Mouse (Mus musculus): Measurements from ENCODE around the gene Pla2g4e. TPM values are rescaled to one million over a fixed set of nuclear protein-coding genes. Genes with fewer than 3 reads are reported as not detected.

The Pla2g4e gene
- polyA plus RNA-seq, 1 experiment from 2014 or later: 0.19 TPM

- no peak for ATAC-seq (ENCODE audit: low FRiP score, low read depth)
- H3K9me3 ChIP-seq: no peaks in the 10 kb centered on the region
- H3K27ac ChIP-seq (replicated peaks): no peak overlapping the region
- H3K27me3 ChIP-seq: no peaks in the 10 kb centered on the region
- H3K4me2 ChIP-seq (replicated peaks): no peak overlapping the region
- H3K36me3 ChIP-seq: no peaks in the 10 kb centered on the region
- WGBS: 79% methylated on average over 1 of the region's 1 CpGs
- no peak overlapping the region for H3K4me3 ChIP-seq
- no peaks in the 10 kb centered on the region for H3K4me1 ChIP-seq
- no peak overlapping the region for H3K9ac ChIP-seq (replicated peaks)
These were observed 116.5 kb downstream of the Pla2g4e start for GRCm38 (mm10) chr2:120128611-120129051.

GRCm38 (mm10) chr2:120128011-120128410 lies 117.1 kb downstream of the Pla2g4e start:
- H3K9me3 ChIP-seq: no peaks in the 10 kb centered on the region
- H3K36me3 ChIP-seq: no peaks in the 10 kb centered on the region
- H3K4me2 ChIP-seq (replicated peaks): no peak overlapping the region
- no peak overlapping the region for H3K27ac ChIP-seq (replicated peaks)
- H3K4me3 ChIP-seq: no peak overlapping the region
- no peaks in the 10 kb centered on the region for H3K4me1 ChIP-seq
- H3K9ac ChIP-seq (replicated peaks): no peak overlapping the region
- H3K27me3 ChIP-seq: no peaks in the 10 kb centered on the region
- no peak for ATAC-seq (ENCODE audit: low FRiP score, low read depth)

- no peaks in the 10 kb centered on the region for H3K9me3 ChIP-seq
- no peak for ATAC-seq (ENCODE audit: low FRiP score, low read depth)
- no peaks in the 10 kb centered on the region for H3K4me1 ChIP-seq
- H3K4me2 ChIP-seq (replicated peaks): no peak overlapping the region
- H3K4me3 ChIP-seq: no peak overlapping the region
- H3K36me3 ChIP-seq: no peaks in the 10 kb centered on the region
- WGBS: 74% methylated on average over 1 of the region's 1 CpGs
- no peak overlapping the region for H3K9ac ChIP-seq (replicated peaks)
- H3K27me3 ChIP-seq: no peaks in the 10 kb centered on the region
- H3K27ac ChIP-seq (replicated peaks): no peak overlapping the region
These were observed 118.2 kb downstream of the Pla2g4e start for GRCm38 (mm10) chr2:120126901-120127300.

GRCm38 (mm10) chr2:120126408-120126807 lies 118.7 kb downstream of the Pla2g4e start:
- no peak overlapping the region for H3K4me2 ChIP-seq (replicated peaks)
- H3K9ac ChIP-seq (replicated peaks): no peak overlapping the region
- H3K9me3 ChIP-seq: no peaks in the 10 kb centered on the region
- H3K27ac ChIP-seq (replicated peaks): no peak overlapping the region
- no peak for ATAC-seq (ENCODE audit: low FRiP score, low read depth)
- no peak overlapping the region for H3K4me3 ChIP-seq
- no peaks in the 10 kb centered on the region for H3K36me3 ChIP-seq
- 89% methylated on average over 4 of the region's 4 CpGs for whole genome bisulfite sequencing
- no peaks in the 10 kb centered on the region for H3K27me3 ChIP-seq
- H3K4me1 ChIP-seq: no peaks in the 10 kb centered on the region

- Histone ChIP-seq H3K9ac (replicated peaks) (no peak overlapping the region), H3K4me3 (no peak overlapping the region), H3K9me3 (no peaks in the 10 kb centered on the region), H3K4me2 (replicated peaks) (no peak overlapping the region), H3K27me3 (no peaks in the 10 kb centered on the region), H3K4me1 (no peaks in the 10 kb centered on the region), H3K36me3 (no peaks in the 10 kb centered on the region), H3K27ac (replicated peaks) (no peak overlapping the region)
- WGBS: 100% methylated on average over 1 of the region's 1 CpGs
- no peak for ATAC-seq (ENCODE audit: low FRiP score, low read depth)
These were observed 119.7 kb downstream of the Pla2g4e start for GRCm38 (mm10) chr2:120125461-120125860.

- Histone ChIP-seq H3K36me3 (no peaks in the 10 kb centered on the region), H3K4me1 (no peaks in the 10 kb centered on the region), H3K9me3 (no peaks in the 10 kb centered on the region), H3K4me2 (replicated peaks) (no peak overlapping the region), H3K9ac (replicated peaks) (no peak overlapping the region), H3K27me3 (no peaks in the 10 kb centered on the region), H3K27ac (replicated peaks) (no peak overlapping the region), H3K4me3 (no peak overlapping the region)
- ATAC-seq (ENCODE audit: low FRiP score, low read depth): no peak
- 84% methylated on average over 2 of the region's 2 CpGs for WGBS
These were observed 120.2 kb downstream of the Pla2g4e start for GRCm38 (mm10) chr2:120124946-120125345.

GRCm38 (mm10) chr2:120124096-120124495 lies 121.0 kb downstream of the Pla2g4e start:
- Histone ChIP-seq H3K27me3 (no peaks in the 10 kb centered on the region), H3K4me2 (replicated peaks) (no peak overlapping the region), H3K9ac (replicated peaks) (no peak overlapping the region), H3K36me3 (no peaks in the 10 kb centered on the region), H3K27ac (replicated peaks) (no peak overlapping the region), H3K9me3 (no peaks in the 10 kb centered on the region), H3K4me3 (no peak overlapping the region), H3K4me1 (no peaks in the 10 kb centered on the region)
- no peak for ATAC-seq (ENCODE audit: low FRiP score, low read depth)
- WGBS: 60% methylated on average over 1 of the region's 1 CpGs

- Histone ChIP-seq H3K27me3 (no peaks in the 10 kb centered on the region), H3K9me3 (no peaks in the 10 kb centered on the region), H3K9ac (replicated peaks) (no peak overlapping the region), H3K4me1 (no peaks in the 10 kb centered on the region), H3K4me3 (no peak overlapping the region), H3K36me3 (no peaks in the 10 kb centered on the region), H3K4me2 (replicated peaks) (no peak overlapping the region), H3K27ac (replicated peaks) (no peak overlapping the region)
- ATAC-seq (ENCODE audit: low FRiP score, low read depth): no peak
- 91% methylated on average over 6 of the region's 6 CpGs for WGBS
These were observed 122.2 kb downstream of the Pla2g4e start for GRCm38 (mm10) chr2:120122983-120123382.

- Histone ChIP-seq H3K9me3 (no peaks in the 10 kb centered on the region), H3K27ac (replicated peaks) (no peak overlapping the region), H3K9ac (replicated peaks) (no peak overlapping the region), H3K27me3 (no peaks in the 10 kb centered on the region), H3K4me3 (no peak overlapping the region), H3K4me1 (no peaks in the 10 kb centered on the region), H3K4me2 (replicated peaks) (no peak overlapping the region), H3K36me3 (no peaks in the 10 kb centered on the region)
- no peak for ATAC-seq (ENCODE audit: low FRiP score, low read depth)
- 91% methylated on average over 6 of the region's 6 CpGs for WGBS
These were observed 127.8 kb downstream of the Pla2g4e start for GRCm38 (mm10) chr2:120117346-120117745.

Other genes with a start within 250 kb of the Pla2g4e start
- 19.7 and 20.8 TPM in 2 replicates for gene Jmjd7, start 217.9 kb downstream of the Pla2g4e start, polyA plus RNA-seq (2016; fragmentation: Nextera tagmentation; extraction: Ambion mirVana)
- 6.7 and 7.3 TPM in 2 replicates for gene Gm28042, start 217.8 kb downstream of the Pla2g4e start, polyA plus RNA-seq (2016; fragmentation: Nextera tagmentation; extraction: Ambion mirVana)
- gene Pla2g4b, start 211.9 kb downstream of the Pla2g4e start, polyA plus RNA-seq (2016; fragmentation: Nextera tagmentation; extraction: Ambion mirVana): 4.6 and 5.3 TPM in 2 replicates
- 17.5 and 22.8 TPM in 2 replicates for gene Ehd4, start 90.7 kb downstream of the Pla2g4e start, polyA plus RNA-seq (2016; fragmentation: Nextera tagmentation; extraction: Ambion mirVana)
- gene Pla2g4d, start 43.9 kb upstream of the Pla2g4e start, polyA plus RNA-seq (2016; fragmentation: Nextera tagmentation; extraction: Ambion mirVana): not detected in 2 replicates
- 0.06 TPM in 1 of 2 replicates, not detected in the other for gene Pla2g4f, start 68.8 kb upstream of the Pla2g4e start, polyA plus RNA-seq (2016; fragmentation: Nextera tagmentation; extraction: Ambion mirVana)
- gene Vps39, start 107.8 kb upstream of the Pla2g4e start, polyA plus RNA-seq (2016; fragmentation: Nextera tagmentation; extraction: Ambion mirVana): 42.2 and 43.6 TPM in 2 replicates
- 9.9 and 10.0 TPM in 2 replicates for gene Ganc, start 158.6 kb upstream of the Pla2g4e start, polyA plus RNA-seq (2016; fragmentation: Nextera tagmentation; extraction: Ambion mirVana)
- 7.1 and 9.5 TPM in 2 replicates for gene Tmem87a, start 158.8 kb upstream of the Pla2g4e start, polyA plus RNA-seq (2016; fragmentation: Nextera tagmentation; extraction: Ambion mirVana)
- 2.5 and 4.0 TPM in 2 replicates for gene Capn3, start 210.7 kb upstream of the Pla2g4e start, polyA plus RNA-seq (2016; fragmentation: Nextera tagmentation; extraction: Ambion mirVana)